Mouse (Mus musculus): ENCODE measurements around the gene Sdccag8. TPM values are rescaled to one million over a fixed set of nuclear protein-coding genes. Genes with fewer than 3 reads are reported as not detected.
A peak's percentile ranks its signal among the peaks of the same experiment; 100 is the strongest.

Gene Sdccag8
- polyA plus RNA-seq, 1 experiment from 2014 or later: 6.4 TPM

DNA sequence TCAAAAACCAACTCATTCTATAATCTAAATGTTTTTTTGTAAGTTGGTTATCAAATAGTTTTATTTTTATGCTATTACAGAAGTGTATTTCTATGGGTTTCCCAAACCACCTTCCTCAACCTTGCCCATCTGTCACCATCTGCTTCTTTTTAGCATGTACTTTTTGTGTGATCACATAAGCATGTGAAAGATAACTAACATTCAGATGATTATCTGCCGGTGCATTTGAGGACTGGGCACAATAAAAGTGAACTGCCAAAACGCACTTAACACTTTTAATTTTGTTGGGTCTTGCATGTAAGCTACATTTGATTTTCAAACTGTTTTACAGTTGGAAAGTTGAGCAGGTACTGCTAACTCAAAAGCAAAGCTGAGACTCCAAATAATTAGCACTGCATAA lies 240.4 kb downstream of the Sdccag8 start:
- no peak for ATAC-seq (ENCODE audit: low FRiP score, low TSS enrichment)

DNA sequence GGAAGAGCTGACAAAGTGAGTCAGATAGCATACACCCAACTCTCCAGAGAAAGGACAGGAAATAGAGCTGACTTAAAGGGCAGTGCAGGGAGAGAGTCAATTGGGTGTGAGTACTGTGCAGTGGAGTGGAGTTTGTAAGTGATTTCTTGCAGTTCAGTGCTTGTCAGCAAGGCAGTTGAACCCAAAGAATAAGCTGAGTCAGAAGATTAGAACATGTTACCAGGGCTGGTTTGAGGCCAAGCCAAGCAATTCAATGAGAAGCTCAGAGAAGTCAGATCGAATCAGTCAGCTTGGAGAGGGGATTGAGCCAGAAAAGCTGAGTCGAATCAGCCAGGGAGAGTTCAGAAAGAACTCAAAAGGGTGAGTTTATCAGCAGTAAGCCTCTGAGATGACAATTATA lies 247.3 kb downstream of the Sdccag8 start:
- Histone ChIP-seq H3K4me1 (replicated peaks; ENCODE audit: control insufficient read depth, insufficient read depth) (no peaks in the 10 kb centered on the region), H3K9ac (ENCODE audit: low read length) (no peak overlapping the region), H3K27ac (replicated peaks) (no peak overlapping the region), H3K36me3 (ENCODE audit: control insufficient read depth, insufficient read depth, low read length) (no peaks in the 10 kb centered on the region), H3K9me3 (ENCODE audit: control insufficient read depth, low read length) (0 out of 2 replicates have a peak, but pooled peaks cover 2% of the 10 kb centered on the region), H3K4me2 (replicated peaks; ENCODE audit: low read depth) (no peak overlapping the region), H3K27me3 (ENCODE audit: control insufficient read depth, insufficient read depth, low read length) (no peaks in the 10 kb centered on the region), H3K4me3 (ENCODE audit: low read depth, low read length) (no peak overlapping the region)
- WGBS: 79% methylated on average over 2 of the region's 2 CpGs
- TF ChIP-seq CTCF (IDR thresholded peaks at IDR 0.05; ENCODE audit: low read depth) (no peak), EP300 (optimal IDR thresholded peaks at IDR 0.05) (no peak)
- DNase-seq (ENCODE audit: low spot score) (no peak), ATAC-seq (ENCODE audit: low FRiP score, low TSS enrichment) (no peak)

More for the DNA sequence above, 240.4 kb downstream of the Sdccag8 start:
- WGBS: 82% methylated on average over 2 of the region's 2 CpGs
- H3K4me2 ChIP-seq (replicated peaks; ENCODE audit: low read depth): no peak overlapping the region
- no peak for TF ChIP-seq CTCF (IDR thresholded peaks at IDR 0.05; ENCODE audit: low read depth)
- TF ChIP-seq EP300 (optimal IDR thresholded peaks at IDR 0.05): no peak
- no peaks in the 10 kb centered on the region for H3K27me3 ChIP-seq (ENCODE audit: control insufficient read depth, insufficient read depth, low read length)
- no peak overlapping the region for H3K4me3 ChIP-seq (ENCODE audit: low read depth, low read length)
- H3K4me1 ChIP-seq (replicated peaks; ENCODE audit: control insufficient read depth, insufficient read depth): no peaks in the 10 kb centered on the region
- H3K27ac ChIP-seq (replicated peaks): no peak overlapping the region
- H3K9me3 ChIP-seq (ENCODE audit: control insufficient read depth, low read length): no peaks in the 10 kb centered on the region
- no peak overlapping the region for H3K9ac ChIP-seq (ENCODE audit: low read length)
- H3K36me3 ChIP-seq (ENCODE audit: control insufficient read depth, insufficient read depth, low read length): no peaks in the 10 kb centered on the region
- no peak for DNase-seq (ENCODE audit: low spot score)

DNA sequence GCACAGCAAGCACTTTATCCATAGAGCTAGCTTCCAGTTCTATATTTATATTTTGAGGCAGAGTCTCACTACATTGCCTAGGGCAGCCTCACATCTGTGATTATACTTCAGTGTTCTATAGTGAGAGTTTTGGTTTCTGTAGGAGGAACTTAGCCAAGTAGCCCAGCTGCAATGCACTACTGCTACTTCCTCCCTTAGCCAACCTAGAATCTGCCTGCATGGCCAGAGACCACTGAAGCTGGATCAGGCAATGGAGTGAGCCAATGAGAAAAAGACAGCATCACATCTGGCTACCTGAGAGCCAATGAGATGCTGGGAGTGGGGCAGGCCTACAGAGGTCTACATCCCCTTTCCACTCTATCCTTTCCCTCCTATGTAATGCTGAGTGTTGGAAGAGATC lies 251.3 kb downstream of the Sdccag8 start:
- Histone ChIP-seq H3K4me3 (ENCODE audit: low read depth, low read length) (no peak overlapping the region), H3K4me2 (replicated peaks; ENCODE audit: low read depth) (no peak overlapping the region), H3K27me3 (ENCODE audit: control insufficient read depth, insufficient read depth, low read length) (no peaks in the 10 kb centered on the region), H3K4me1 (replicated peaks; ENCODE audit: control insufficient read depth, insufficient read depth) (no peaks in the 10 kb centered on the region), H3K36me3 (ENCODE audit: control insufficient read depth, insufficient read depth, low read length) (no peaks in the 10 kb centered on the region), H3K9me3 (ENCODE audit: control insufficient read depth, low read length) (0 out of 2 replicates have a peak, but pooled peaks cover 2% of the 10 kb centered on the region), H3K9ac (ENCODE audit: low read length) (no peak overlapping the region), H3K27ac (replicated peaks) (no peak overlapping the region)
- no peak for ATAC-seq (ENCODE audit: low FRiP score, low TSS enrichment)
- TF ChIP-seq CTCF (IDR thresholded peaks at IDR 0.05; ENCODE audit: low read depth): no peak
- no peak for TF ChIP-seq EP300 (optimal IDR thresholded peaks at IDR 0.05)
- no peak for DNase-seq (ENCODE audit: low spot score)

DNA sequence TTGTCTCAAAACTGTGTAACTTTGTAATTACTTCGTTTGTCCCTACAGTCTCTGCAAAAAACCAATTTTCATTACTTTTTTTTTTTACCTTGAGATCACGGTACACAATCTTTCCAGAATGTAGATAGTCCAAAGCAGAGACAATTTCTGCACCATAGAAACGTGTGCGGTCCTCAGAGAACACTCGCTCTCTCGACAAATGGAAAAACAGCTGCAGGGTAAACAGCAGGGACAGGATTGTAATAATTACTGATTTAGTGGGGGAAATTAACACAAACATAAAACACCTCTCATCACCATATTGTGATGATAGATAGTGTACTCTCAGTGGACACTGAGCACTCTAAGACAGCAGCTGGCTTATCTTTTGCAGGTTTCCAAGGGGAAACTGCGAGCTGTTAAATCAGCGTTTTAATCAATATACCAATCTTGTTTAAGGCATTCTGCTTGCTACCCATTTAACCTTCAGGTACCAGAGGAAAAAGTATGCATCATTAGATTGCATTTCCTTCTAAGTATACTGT lies 252.7 kb downstream of the Sdccag8 start:
- Histone ChIP-seq H3K9me3 (ENCODE audit: control insufficient read depth, low read length) (0 out of 2 replicates have a peak, but pooled peaks cover 2% of the 10 kb centered on the region), H3K4me3 (ENCODE audit: low read depth, low read length) (no peak overlapping the region), H3K27me3 (ENCODE audit: control insufficient read depth, insufficient read depth, low read length) (no peaks in the 10 kb centered on the region), H3K4me2 (replicated peaks; ENCODE audit: low read depth) (no peak overlapping the region), H3K9ac (ENCODE audit: low read length) (no peak overlapping the region), H3K27ac (replicated peaks) (no peak overlapping the region), H3K4me1 (replicated peaks; ENCODE audit: control insufficient read depth, insufficient read depth) (no peaks in the 10 kb centered on the region), H3K36me3 (ENCODE audit: control insufficient read depth, insufficient read depth, low read length) (no peaks in the 10 kb centered on the region)
- 83% methylated on average over 8 of the region's 8 CpGs for WGBS
- ATAC-seq (ENCODE audit: low FRiP score, low TSS enrichment) (no peak), DNase-seq (ENCODE audit: low spot score) (no peak)
- TF ChIP-seq EP300 (optimal IDR thresholded peaks at IDR 0.05): no peak
- TF ChIP-seq CTCF (IDR thresholded peaks at IDR 0.05; ENCODE audit: low read depth): no peak

DNA sequence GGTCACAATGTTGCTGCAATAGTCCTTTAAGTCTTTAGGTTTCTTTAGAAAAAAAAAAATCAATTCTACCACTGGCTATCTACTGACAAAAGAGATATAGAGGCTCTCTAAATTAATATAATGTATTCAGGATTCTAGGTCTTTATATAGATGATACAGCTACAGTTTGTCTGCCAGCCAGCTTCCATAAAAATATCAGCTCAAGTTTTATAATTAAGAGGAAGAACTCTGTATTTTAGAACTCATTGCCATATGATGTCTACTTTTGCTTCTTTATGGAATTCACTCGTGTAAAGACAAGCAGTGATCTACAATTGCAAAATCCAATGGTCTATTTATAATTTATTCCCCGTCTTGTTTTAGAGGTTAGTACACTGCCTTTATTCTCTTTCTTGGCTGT lies 254.7 kb downstream of the Sdccag8 start:
- Histone ChIP-seq H3K4me3 (ENCODE audit: low read depth, low read length) (no peak overlapping the region), H3K9me3 (ENCODE audit: control insufficient read depth, low read length) (no peaks in the 10 kb centered on the region), H3K9ac (ENCODE audit: low read length) (no peak overlapping the region), H3K27me3 (ENCODE audit: control insufficient read depth, insufficient read depth, low read length) (no peaks in the 10 kb centered on the region), H3K27ac (replicated peaks) (no peak overlapping the region), H3K36me3 (ENCODE audit: control insufficient read depth, insufficient read depth, low read length) (no peaks in the 10 kb centered on the region), H3K4me2 (replicated peaks; ENCODE audit: low read depth) (no peak overlapping the region), H3K4me1 (replicated peaks; ENCODE audit: control insufficient read depth, insufficient read depth) (no peaks in the 10 kb centered on the region)
- TF ChIP-seq EP300 (optimal IDR thresholded peaks at IDR 0.05): no peak
- no peak for TF ChIP-seq CTCF (IDR thresholded peaks at IDR 0.05; ENCODE audit: low read depth)
- no peak for DNase-seq (ENCODE audit: low spot score)
- ATAC-seq (ENCODE audit: low FRiP score, low TSS enrichment): no peak
- 78% methylated on average over 2 of the region's 2 CpGs for WGBS

MicroRNA genes within 50 kb of the gene (microRNA counts, 519-probe panel; counts per million panel counts)
- 4,890 counts per million, percentile 53 among the panel's probes with 10 or more counts for microRNA mmu-miR-350

Small RNAs within 50 kb of the gene (microRNA-seq; reads per million reads assigned to microRNA genes)
- gene Gm25993 (not detected), gene Mir350 (151 reads per million, percentile 49 among the genes with 10 or more reads in this experiment)

Other genes with a start within 250 kb of the Sdccag8 start
- 4.9 and 5.5 TPM in 2 replicates for gene Cep170, start 593 bp upstream of the Sdccag8 start, polyA plus RNA-seq (2015; fragmentation: Nextera tagmentation; extraction: Ambion mirVana)

Measured in stomach, postnatal 0 days (tissue).